7 mouse cellular contexts compared by ENCODE assay signal in genomic region chrX:20662317-20662715, GRCm38 (mm10). TPM values are rescaled to one million over a fixed set of nuclear protein-coding genes. Genes with fewer than 3 reads are reported as not detected.
DNase-seq lines count a peak whose midpoint lies in the region; ATAC-seq and TF ChIP-seq lines count a peak whose summit lies in the region.

No protein-coding gene starts in this region.

- no peak for TF ChIP-seq CTCF in liver, embryonic 14.5 days (IDR thresholded peaks at IDR 0.05; ENCODE audit: low read depth)

- H3K9me3 ChIP-seq in liver, embryonic 14.5 days (ENCODE audit: control insufficient read depth, low read length) = no peaks in the 10 kb centered on the region
- no peaks in the 10 kb centered on the region for H3K9me3 ChIP-seq in embryonic facial prominence, embryonic 15.5 days (replicated peaks)
- no peaks in the 10 kb centered on the region for H3K9me3 ChIP-seq in hindbrain, embryonic 14.5 days (ENCODE audit: control insufficient read depth, low read length)
- no peaks in the 10 kb centered on the region for H3K9me3 ChIP-seq in neural tube, embryonic 14.5 days (ENCODE audit: control insufficient read depth, low read length)

- no peak for TF ChIP-seq EP300 in liver, embryonic 14.5 days (IDR thresholded peaks at IDR 0.05; ENCODE audit: low read depth)

- no peak for ATAC-seq in liver, embryonic 14.5 days (ENCODE audit: insufficient read depth)
- ATAC-seq in embryonic facial prominence, embryonic 15.5 days (ENCODE audit: insufficient number of reproducible peaks, low FRiP score, low TSS enrichment, low read depth) = no peak
- ATAC-seq in hindbrain, embryonic 14.5 days (ENCODE audit: low FRiP score) = peak; percentile 65
- peak; percentile 68 for ATAC-seq in neural tube, embryonic 14.5 days (ENCODE audit: low read depth)

- WGBS in liver, embryonic 14.5 days (ENCODE audit: insufficient replicate concordance) = 18% methylated on average over 5 of the region's 5 CpGs
- WGBS in embryonic facial prominence, embryonic 15.5 days = 28% methylated on average over 5 of the region's 5 CpGs
- WGBS in hindbrain, embryonic 14.5 days = 27% methylated on average over 5 of the region's 5 CpGs
- 30% methylated on average over 5 of the region's 5 CpGs for WGBS in neural tube, embryonic 14.5 days

- H3K27ac ChIP-seq in liver, embryonic 14.5 days = no peak overlapping the region
- 0 out of 2 replicates have a peak overlapping the region, but pooled peaks have one; percentile 22 for H3K27ac ChIP-seq in embryonic facial prominence, embryonic 15.5 days (replicated peaks)
- peak overlapping the region; percentile 70 for H3K27ac ChIP-seq in hindbrain, embryonic 14.5 days
- peak overlapping the region; percentile 66; the same call in 1 of the 2 replicates for H3K27ac ChIP-seq in neural tube, embryonic 14.5 days (ENCODE audit: low read depth, low read length)

- no peak overlapping the region for H3K4me3 ChIP-seq in liver, embryonic 14.5 days (ENCODE audit: insufficient read depth in 1 of 2, low read depth in 2 of 2, low read length in 2 of 2)
- H3K4me3 ChIP-seq in embryonic facial prominence, embryonic 15.5 days (replicated peaks) = peak overlapping the region; percentile 61; the same call in 1 of the 2 replicates
- H3K4me3 ChIP-seq in hindbrain, embryonic 14.5 days (replicated peaks; ENCODE audit: low read length) = 0 out of 2 replicates have a peak overlapping the region, but pooled peaks have one; percentile 65
- H3K4me3 ChIP-seq in neural tube, embryonic 14.5 days (ENCODE audit: low read depth, low read length) = peak overlapping the region; percentile 52; the same call in 1 of the 2 replicates

- no peaks in the 10 kb centered on the region for H3K27me3 ChIP-seq in liver, embryonic 14.5 days (ENCODE audit: control insufficient read depth, insufficient read depth, low read length)
- no peaks in the 10 kb centered on the region for H3K27me3 ChIP-seq in embryonic facial prominence, embryonic 15.5 days
- no peaks in the 10 kb centered on the region for H3K27me3 ChIP-seq in hindbrain, embryonic 14.5 days (ENCODE audit: control insufficient read depth, insufficient read depth, low read length)
- H3K27me3 ChIP-seq in neural tube, embryonic 14.5 days (ENCODE audit: control insufficient read depth, insufficient read depth, low read length) = no peaks in the 10 kb centered on the region

- peak overlapping the region; percentile 11; the same call in 1 of the 2 replicates for H3K4me2 ChIP-seq in liver, embryonic 14.5 days (ENCODE audit: low read depth)
- H3K4me2 ChIP-seq in embryonic facial prominence, embryonic 15.5 days (replicated peaks) = no peak overlapping the region
- peak overlapping the region; percentile 33 for H3K4me2 ChIP-seq in hindbrain, embryonic 14.5 days (replicated peaks)
- no peak overlapping the region for H3K4me2 ChIP-seq in neural tube, embryonic 14.5 days (ENCODE audit: low read depth, low read length)

- no peak for DNase-seq in liver, embryonic 14.5 days (ENCODE audit: low read depth in 3 of 3, low spot score in 3 of 3)
- DNase-seq in liver = no peak
- no peak for DNase-seq in hindbrain, embryonic 14.5 days (ENCODE audit: low spot score)
- no peak for DNase-seq in adrenal gland, adult 8-10 months
- DNase-seq in ovary, postnatal 14 days (ENCODE audit: low spot score) = no peak

- peaks cover 2% of the 10 kb centered on the region; the same call in 1 of the 2 replicates for H3K36me3 ChIP-seq in liver, embryonic 14.5 days (replicated peaks; ENCODE audit: control insufficient read depth, insufficient read depth, low read depth)
- no peaks in the 10 kb centered on the region for H3K36me3 ChIP-seq in embryonic facial prominence, embryonic 15.5 days
- peaks cover 14% of the 10 kb centered on the region for H3K36me3 ChIP-seq in hindbrain, embryonic 14.5 days (replicated peaks; ENCODE audit: control insufficient read depth, insufficient read depth)
- H3K36me3 ChIP-seq in neural tube, embryonic 14.5 days (ENCODE audit: control insufficient read depth, insufficient read depth, low read length) = no peaks in the 10 kb centered on the region

- no peak overlapping the region for H3K9ac ChIP-seq in liver, embryonic 14.5 days (replicated peaks)
- H3K9ac ChIP-seq in embryonic facial prominence, embryonic 15.5 days = no peak overlapping the region
- H3K9ac ChIP-seq in hindbrain, embryonic 14.5 days = peak overlapping the region; percentile 28; the same call in 1 of the 2 replicates
- no peak overlapping the region for H3K9ac ChIP-seq in neural tube, embryonic 14.5 days (replicated peaks; ENCODE audit: low read depth, low read length)

- peaks cover 0 to 2% of the 10 kb centered on the region in 2 experiments; a peak in 1 of 4 replicates for H3K4me1 ChIP-seq in liver, embryonic 14.5 days (replicated peaks; ENCODE audit: control insufficient read depth in 2 of 2, insufficient read depth in 2 of 2, low read length in 1 of 2)
- peaks cover 3% of the 10 kb centered on the region; the same call in 1 of the 2 replicates for H3K4me1 ChIP-seq in embryonic facial prominence, embryonic 15.5 days
- H3K4me1 ChIP-seq in hindbrain, embryonic 14.5 days (replicated peaks; ENCODE audit: control insufficient read depth, insufficient read depth, low read length) = peaks cover 29% of the 10 kb centered on the region
- H3K4me1 ChIP-seq in neural tube, embryonic 14.5 days (ENCODE audit: control insufficient read depth, insufficient read depth, low read length) = peaks cover 7% of the 10 kb centered on the region; the same call in 1 of the 2 replicates

RNA-seq across cellular contexts. Expression of gene Uba1, which starts 4.2 kb away (rescaled TPM):
- polyA plus RNA-seq in liver, embryonic 14.5 days (2012; rRNA removed) = 93.8 and 94.4 TPM in 2 replicates
- 70.7 and 73.6 TPM in 2 replicates for polyA plus RNA-seq in liver, embryonic 14.5 days (2014; fragmentation: Nextera tagmentation; extraction: Ambion mirVana)
- 188 and 195 TPM in 2 replicates for polyA plus RNA-seq in embryonic facial prominence, embryonic 15.5 days (2015; fragmentation: Nextera tagmentation; extraction: Ambion mirVana)
- polyA plus RNA-seq in hindbrain, embryonic 14.5 days (2014; fragmentation: Nextera tagmentation; extraction: Ambion mirVana) = 332 and 338 TPM in 2 replicates
- 318 and 392 TPM in 2 replicates for polyA plus RNA-seq in neural tube, embryonic 14.5 days (2014; fragmentation: Nextera tagmentation; extraction: Ambion mirVana)
- 100 to 1,000 TPM; 423 to 601 (median 476) TPM for total RNA-seq in adrenal gland, adult 8-10 months (2022)

RNA-seq across cellular contexts. Expression of gene Cdk16, which starts 25.4 kb away (rescaled TPM):
- 45.5 and 47.9 TPM in 2 replicates for polyA plus RNA-seq in liver, embryonic 14.5 days (2012; rRNA removed)
- 18.1 and 22.2 TPM in 2 replicates for polyA plus RNA-seq in liver, embryonic 14.5 days (2014; fragmentation: Nextera tagmentation; extraction: Ambion mirVana)
- 126 and 139 TPM in 2 replicates for polyA plus RNA-seq in embryonic facial prominence, embryonic 15.5 days (2015; fragmentation: Nextera tagmentation; extraction: Ambion mirVana)
- 126 and 142 TPM in 2 replicates for polyA plus RNA-seq in hindbrain, embryonic 14.5 days (2014; fragmentation: Nextera tagmentation; extraction: Ambion mirVana)
- 117 and 120 TPM in 2 replicates for polyA plus RNA-seq in neural tube, embryonic 14.5 days (2014; fragmentation: Nextera tagmentation; extraction: Ambion mirVana)
- total RNA-seq in adrenal gland, adult 8-10 months (2022) = 100 to 1,000 TPM; 143 to 182 (median 161) TPM

RNA-seq across cellular contexts. Expression of gene Usp11, which starts 41.4 kb away (rescaled TPM):
- polyA plus RNA-seq in liver, embryonic 14.5 days (2012; rRNA removed) = 5.9 and 6.3 TPM in 2 replicates
- 4.8 and 5.6 TPM in 2 replicates for polyA plus RNA-seq in liver, embryonic 14.5 days (2014; fragmentation: Nextera tagmentation; extraction: Ambion mirVana)
- 48.6 and 55.7 TPM in 2 replicates for polyA plus RNA-seq in embryonic facial prominence, embryonic 15.5 days (2015; fragmentation: Nextera tagmentation; extraction: Ambion mirVana)
- polyA plus RNA-seq in hindbrain, embryonic 14.5 days (2014; fragmentation: Nextera tagmentation; extraction: Ambion mirVana) = 81.4 and 91.6 TPM in 2 replicates
- 85.9 and 93.5 TPM in 2 replicates for polyA plus RNA-seq in neural tube, embryonic 14.5 days (2014; fragmentation: Nextera tagmentation; extraction: Ambion mirVana)
- 10 to 100 TPM; 35.6 to 56.0 (median 46.1) TPM for total RNA-seq in adrenal gland, adult 8-10 months (2022)

RNA-seq across cellular contexts. Expression of gene Ndufb11, which starts 44.9 kb away (rescaled TPM):
- 76.0 and 95.3 TPM in 2 replicates for polyA plus RNA-seq in liver, embryonic 14.5 days (2012; rRNA removed)
- polyA plus RNA-seq in liver, embryonic 14.5 days (2014; fragmentation: Nextera tagmentation; extraction: Ambion mirVana) = 192 and 199 TPM in 2 replicates
- 222 and 231 TPM in 2 replicates for polyA plus RNA-seq in embryonic facial prominence, embryonic 15.5 days (2015; fragmentation: Nextera tagmentation; extraction: Ambion mirVana)
- 237 and 259 TPM in 2 replicates for polyA plus RNA-seq in hindbrain, embryonic 14.5 days (2014; fragmentation: Nextera tagmentation; extraction: Ambion mirVana)
- polyA plus RNA-seq in neural tube, embryonic 14.5 days (2014; fragmentation: Nextera tagmentation; extraction: Ambion mirVana) = 248 TPM in 2 replicates
- 100 to 1,000 TPM; 217 to 320 (median 257) TPM for total RNA-seq in adrenal gland, adult 8-10 months (2022)

RNA-seq across cellular contexts. Expression of gene Rbm10, which starts 45.0 kb away (rescaled TPM):
- 22.7 and 25.8 TPM in 2 replicates for polyA plus RNA-seq in liver, embryonic 14.5 days (2012; rRNA removed)
- polyA plus RNA-seq in liver, embryonic 14.5 days (2014; fragmentation: Nextera tagmentation; extraction: Ambion mirVana) = 23.2 and 26.4 TPM in 2 replicates
- 58.8 and 60.4 TPM in 2 replicates for polyA plus RNA-seq in embryonic facial prominence, embryonic 15.5 days (2015; fragmentation: Nextera tagmentation; extraction: Ambion mirVana)
- polyA plus RNA-seq in hindbrain, embryonic 14.5 days (2014; fragmentation: Nextera tagmentation; extraction: Ambion mirVana) = 41.7 and 44.4 TPM in 2 replicates
- polyA plus RNA-seq in neural tube, embryonic 14.5 days (2014; fragmentation: Nextera tagmentation; extraction: Ambion mirVana) = 41.5 and 42.6 TPM in 2 replicates
- total RNA-seq in adrenal gland, adult 8-10 months (2022) = 10 to 100 TPM; 29.0 to 41.2 (median 40.0) TPM

Comparison
In these comparisons a context has a peak if more than half of its experiments do, and no peak if none do; other contexts are left out.
1. ATAC-seq: peak in hindbrain, embryonic 14.5 days (single experiment) and neural tube, embryonic 14.5 days (single experiment); none in liver, embryonic 14.5 days (single experiment) and embryonic facial prominence, embryonic 15.5 days (single experiment).
2. H3K4me2 ChIP-seq: peak in liver, embryonic 14.5 days (single experiment) and hindbrain, embryonic 14.5 days (single experiment); none in embryonic facial prominence, embryonic 15.5 days (single experiment) and neural tube, embryonic 14.5 days (single experiment).
3. H3K4me3 ChIP-seq: peak in embryonic facial prominence, embryonic 15.5 days (single experiment), hindbrain, embryonic 14.5 days (single experiment) and neural tube, embryonic 14.5 days (single experiment); none in liver, embryonic 14.5 days (0 of 2).